Mouse (Mus musculus) liver, embryonic 14.5 days (tissue): ENCODE data around the gene Myt1l. TPM values are rescaled to one million over a fixed set of nuclear protein-coding genes. Genes with fewer than 3 reads are reported as not detected.

ENCODE experiments used
- ATAC-seq: fragments of 200-750 bp; cut with Nextera tagmentation; 2 replicates; pipeline ENCODE4 v1.8.0; 2017; ENCODE audit warnings: moderate number of reproducible peaks, mild to moderate bottlenecking, moderate library complexity; ENCODE audit not compliant: insufficient read depth
- DNase-seq, 3 experiments: peaks; one replicate each; pipeline ENCODE4 v3.0.0-alpha.2; 2012 to 2013; ENCODE audit warnings: low read depth in 3 of 3, low spot score in 3 of 3
- H3K27ac ChIP-seq: fragments of 300-500 bp; sonication (generic); 2 replicates; pipeline ENCODE4 v1.5.1; 2014; ENCODE audit warnings: moderate library complexity, mild to moderate bottlenecking, control low read depth, inconsistent platforms
- H3K27me3 ChIP-seq: fragments of 300-500 bp; sonication (generic); 2 replicates; pipeline ENCODE4 v1.6.1; 2014; ENCODE audit warnings: mild to moderate bottlenecking, low read length, moderate library complexity; ENCODE audit not compliant: control insufficient read depth, insufficient read depth
- H3K36me3 ChIP-seq: fragments of 300-500 bp; sonication (generic); replicated peaks from 2 replicates; pipeline ENCODE4 v1.6.1; 2014; ENCODE audit warnings: low read depth; ENCODE audit not compliant: control insufficient read depth, insufficient read depth
- H3K4me1 ChIP-seq, 2 experiments: fragments of 200-500 bp in 1 of 2; fragments of 300-500 bp in 1 of 2; sonication (generic) in 1 of 2; replicated peaks; 2 replicates each; pipeline ENCODE4 v1.6.1; 2012 to 2014; ENCODE audit warnings: antibody characterized with exemption in 1 of 2, inconsistent platforms in 1 of 2, low read length in 1 of 2; ENCODE audit not compliant: control insufficient read depth in 2 of 2, insufficient read depth in 2 of 2
- H3K4me2 ChIP-seq: fragments of 300-500 bp; sonication (generic); 2 replicates; pipeline ENCODE4 v1.6.1; 2014; ENCODE audit warnings: low read depth, mild to moderate bottlenecking, control low read depth, moderate library complexity
- H3K4me3 ChIP-seq, 2 experiments: fragments of 200-500 bp in 1 of 2; fragments of 300-500 bp in 1 of 2; sonication (generic) in 1 of 2; 2 replicates each; pipeline ENCODE4 v1.5.1; 2012 to 2014; ENCODE audit warnings: low read depth in 2 of 2, low read length in 2 of 2, mild to moderate bottlenecking in 2 of 2, control low read depth in 1 of 2, inconsistent platforms in 1 of 2, moderate library complexity in 1 of 2; ENCODE audit not compliant: insufficient read depth in 1 of 2
- H3K9ac ChIP-seq: fragments of 300-500 bp; sonication (generic); replicated peaks from 2 replicates; pipeline ENCODE4 v1.6.1; 2014; ENCODE audit warnings: mild to moderate bottlenecking, control low read depth, moderate library complexity
- H3K9me3 ChIP-seq: fragments of 300-500 bp; sonication (generic); 2 replicates; pipeline ENCODE4 v1.6.1; 2016; ENCODE audit warnings: low read length, mixed read lengths; ENCODE audit not compliant: control insufficient read depth
- CTCF ChIP-seq: IDR thresholded peaks from 2 replicates; pipeline ENCODE4 v1.5.1; 2016; ENCODE audit warnings: antibody characterized with exemption, low read depth, control low read depth
- EP300 ChIP-seq: IDR thresholded peaks from 2 replicates; pipeline ENCODE4 v1.6.1; 2016; ENCODE audit warnings: antibody characterized with exemption, low read depth
- WGBS: fragments of 180-500 bp; shearing (Covaris S2); extraction: QIAGEN DNeasy Blood & Tissue Kit; methylation state at CpG from one replicate; pipeline ENCODE4 v1.1.7; 2014; ENCODE audit not compliant: insufficient replicate concordance; 5-methylcytosine and 5-hydroxymethylcytosine counted together
- polyA plus RNA-seq, 2 experiments: library from polyadenylated mRNA; depleted of rRNA in 1 of 2; stranded (reverse) in 1 of 2; unstranded in 1 of 2; fragments of >200 nt; fragmentation: Nextera tagmentation in 1 of 2; extraction: Ambion mirVana in 1 of 2; gene quantifications; 2 replicates each; pipeline versions ENCODE4 v1.2.1 to v1.2.3; 2012 to 2014

Gene Myt1l
- polyA plus RNA-seq (2012; rRNA removed) (0.09 TPM in 1 of 2 replicates, not detected in the other), polyA plus RNA-seq (2014; fragmentation: Nextera tagmentation; extraction: Ambion mirVana) (not detected in 2 replicates)

DNA sequence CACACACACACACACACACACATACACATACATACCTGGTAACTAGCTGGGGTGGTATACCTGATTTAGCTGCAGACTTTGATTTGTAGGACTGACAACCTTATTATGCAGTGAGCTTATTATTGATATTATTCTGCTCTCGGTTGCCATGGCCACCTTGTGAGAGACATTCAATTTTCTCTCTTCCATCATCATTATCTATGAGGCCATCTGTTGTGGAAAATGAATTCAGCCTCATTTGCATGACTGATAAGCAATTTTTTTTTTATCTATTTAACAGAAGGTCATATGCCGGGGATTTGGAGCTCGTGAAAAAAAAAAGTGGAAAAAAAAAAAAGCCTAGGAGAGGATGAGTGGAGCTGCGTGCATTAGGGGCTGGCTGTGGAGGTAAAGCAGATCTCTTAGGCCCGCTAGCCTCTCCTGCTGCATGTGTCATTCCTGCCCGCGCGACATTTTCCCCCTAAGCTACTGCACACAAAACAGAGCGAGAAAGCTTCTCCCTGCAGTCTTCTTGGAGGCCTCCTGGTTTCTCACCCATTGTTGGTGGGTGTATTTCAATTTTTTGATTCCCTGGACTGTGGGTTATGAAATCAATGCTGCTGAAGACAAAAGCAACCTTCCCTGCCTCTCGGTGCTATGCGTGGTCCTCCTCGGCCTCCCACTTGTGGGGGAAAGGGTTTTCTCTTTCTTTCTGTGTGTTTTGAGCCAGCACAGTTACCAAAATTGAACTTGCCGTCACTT is at the start of gene Myt1l:
Gene Myt1l (plus strand): TSS at position 354 of the 741 bp plus-strand sequence.
- no peak within 1 kb of the TSS for H3K9ac ChIP-seq
- DNase-seq = no peak
- H3K36me3 ChIP-seq = no peaks in the 10 kb centered on the region
- H3K4me1 ChIP-seq = no peaks in the 10 kb centered on the region
- H3K27me3 ChIP-seq = no peaks in the 10 kb centered on the region; the same call in 1 of the 2 replicates
- no peak within 1 kb of the TSS for H3K4me3 ChIP-seq
- no peak for TF ChIP-seq EP300
- no peak for TF ChIP-seq CTCF
- no peak within 1 kb of the TSS for H3K4me2 ChIP-seq
- WGBS = 33% methylated on average over 13 of the region's 13 CpGs
- H3K9me3 ChIP-seq = no peaks in the 10 kb centered on the region
- no peak for ATAC-seq
- no peak within 1 kb of the TSS for H3K27ac ChIP-seq

DNA sequence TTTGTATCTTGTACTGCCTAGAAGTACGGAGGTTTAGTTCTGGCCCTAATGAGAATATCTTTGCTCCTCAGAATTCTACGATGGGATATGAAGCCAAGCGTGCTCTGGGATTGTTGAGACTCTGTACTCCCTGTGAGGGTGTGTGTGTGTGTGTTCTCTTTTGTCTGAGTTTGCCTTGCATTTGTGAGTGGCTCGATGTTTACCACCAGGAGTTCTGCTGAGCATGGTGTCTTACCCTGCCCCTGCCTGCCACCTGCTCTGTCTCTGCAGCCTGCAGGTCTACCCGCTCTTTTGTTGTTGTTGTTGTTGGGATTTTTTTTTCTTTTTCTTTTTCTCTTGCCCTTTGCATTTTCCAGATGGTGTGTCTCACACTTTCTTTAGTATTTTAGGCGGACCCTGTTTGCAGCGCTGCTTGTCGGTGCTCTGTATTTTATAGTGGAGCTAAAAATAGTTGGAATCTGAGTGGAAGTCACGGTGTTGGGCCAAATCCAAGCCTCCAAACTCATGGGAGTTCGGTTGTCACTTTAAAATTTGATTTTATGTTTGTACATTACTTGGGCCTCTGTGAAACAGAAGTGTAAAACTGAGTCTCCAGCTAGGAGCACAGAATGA is 41.7 kb upstream of the Myt1l start:
- WGBS = 55% methylated on average over 10 of the region's 10 CpGs

DNA sequence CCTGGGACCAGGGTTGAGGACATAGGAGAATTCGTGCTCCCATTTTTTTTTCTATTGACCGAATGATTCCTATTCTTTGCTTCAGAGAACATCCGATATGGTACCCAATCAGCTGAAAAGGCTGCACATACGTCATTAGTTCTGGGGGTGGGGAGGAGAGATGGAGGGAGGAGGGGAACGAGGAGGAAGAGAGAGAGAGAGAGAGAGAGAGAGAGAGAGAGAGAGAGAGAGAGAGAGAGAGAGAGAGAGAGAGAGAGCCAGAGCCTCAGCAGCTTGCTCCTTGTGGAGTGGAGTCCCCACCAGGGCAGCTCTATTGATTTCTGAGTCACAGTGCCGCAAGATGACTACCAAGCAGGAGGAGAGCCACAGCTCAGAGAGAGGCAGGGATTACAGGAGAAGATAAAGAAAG is 1.9 kb upstream of the Myt1l start:
- Histone ChIP-seq H3K4me1 (no peaks in the 10 kb centered on the region), H3K9me3 (no peaks in the 10 kb centered on the region), H3K4me3 (no peak overlapping the region), H3K27me3 (no peaks in the 10 kb centered on the region; the same call in 1 of the 2 replicates), H3K4me2 (no peak overlapping the region), H3K9ac (no peak overlapping the region), H3K27ac (no peak overlapping the region), H3K36me3 (no peaks in the 10 kb centered on the region)
- TF ChIP-seq CTCF = no peak
- TF ChIP-seq EP300 = no peak
- ATAC-seq (no peak), DNase-seq (no peak)
- 8% methylated on average over 6 of the region's 6 CpGs for WGBS

More for the DNA sequence above, 41.7 kb upstream of the Myt1l start:
- DNase-seq (no peak), ATAC-seq (no peak)
- no peaks in the 10 kb centered on the region for H3K36me3 ChIP-seq
- H3K27ac ChIP-seq = no peak overlapping the region
- no peaks in the 10 kb centered on the region for H3K27me3 ChIP-seq
- TF ChIP-seq CTCF = no peak
- H3K9ac ChIP-seq = no peak overlapping the region
- H3K4me1 ChIP-seq = no peaks in the 10 kb centered on the region
- no peak overlapping the region for H3K4me2 ChIP-seq
- no peak overlapping the region for H3K4me3 ChIP-seq
- H3K9me3 ChIP-seq = no peaks in the 10 kb centered on the region

DNA sequence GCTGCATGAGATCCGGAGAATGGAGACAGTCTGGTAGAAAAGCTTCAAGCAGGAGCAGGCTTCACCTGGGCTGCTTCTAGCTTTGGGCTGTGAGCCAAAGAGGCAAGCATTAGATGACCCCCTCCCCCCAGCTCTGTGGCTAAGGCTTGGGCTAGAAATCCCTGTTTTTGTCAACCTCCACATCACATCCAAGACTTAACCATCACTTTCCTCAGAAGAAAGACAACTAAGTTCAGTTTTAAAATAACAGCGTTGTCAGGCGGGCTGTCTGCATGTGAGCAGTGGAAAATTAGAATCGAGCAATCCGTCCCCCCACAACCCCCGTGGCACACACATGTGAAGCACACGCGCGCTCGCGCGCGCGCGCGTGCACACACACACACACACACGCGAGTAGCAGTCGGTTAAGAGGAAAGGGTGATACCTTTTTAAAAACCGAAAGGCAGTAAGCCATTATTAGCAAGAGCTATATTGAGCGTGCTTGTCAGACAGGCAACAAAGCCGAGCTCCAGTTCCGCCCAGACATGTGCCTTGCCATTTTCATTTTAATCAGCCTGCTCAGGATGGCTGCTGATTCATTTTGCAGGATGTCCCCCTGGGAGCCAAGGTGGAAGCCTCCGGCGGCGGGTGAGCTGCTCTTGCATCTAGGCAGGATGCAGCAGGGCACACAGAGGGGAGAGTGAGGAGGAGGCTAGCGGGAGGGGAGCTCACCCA is 979 bp upstream of the Myt1l start:
- no peak overlapping the region for H3K27ac ChIP-seq
- no peaks in the 10 kb centered on the region for H3K9me3 ChIP-seq
- no peak overlapping the region for H3K9ac ChIP-seq
- no peak for ATAC-seq
- H3K36me3 ChIP-seq = no peaks in the 10 kb centered on the region
- no peak for TF ChIP-seq CTCF
- no peaks in the 10 kb centered on the region for H3K4me1 ChIP-seq
- 3% methylated on average over 27 of the region's 27 CpGs for WGBS
- no peak for DNase-seq
- no peaks in the 10 kb centered on the region; the same call in 1 of the 2 replicates for H3K27me3 ChIP-seq
- H3K4me2 ChIP-seq = no peak overlapping the region
- no peak overlapping the region for H3K4me3 ChIP-seq

DNA sequence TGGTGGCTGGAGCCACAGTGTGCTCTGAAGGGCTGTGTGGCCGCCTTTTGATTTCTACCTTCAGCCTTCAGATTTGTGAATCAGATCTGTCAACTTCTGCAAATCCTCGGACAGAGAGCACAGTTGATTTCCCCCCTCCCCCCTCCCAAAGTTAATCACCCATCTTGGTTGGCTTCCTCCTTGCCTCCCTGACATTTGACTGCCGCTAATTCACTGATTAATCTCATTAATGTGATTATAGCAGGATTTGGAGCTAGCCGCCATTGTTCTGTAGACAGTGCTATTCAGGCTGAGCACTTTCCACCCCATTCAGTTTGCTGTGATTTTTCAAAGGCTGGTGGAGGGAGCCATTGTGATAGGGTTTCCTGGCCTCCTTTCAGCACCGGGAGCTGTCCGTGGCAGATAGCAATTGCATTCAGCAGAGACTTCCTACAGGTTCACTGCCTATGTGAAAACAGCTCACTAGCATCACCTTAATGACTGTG is 2.1 kb downstream of the Myt1l start:
- Histone ChIP-seq H3K27ac (no peak overlapping the region), H3K4me3 (no peak overlapping the region), H3K27me3 (peaks cover 4% of the 10 kb centered on the region; the same call in 1 of the 2 replicates), H3K36me3 (no peaks in the 10 kb centered on the region), H3K9ac (no peak overlapping the region), H3K9me3 (no peaks in the 10 kb centered on the region), H3K4me1 (no peaks in the 10 kb centered on the region), H3K4me2 (no peak overlapping the region)
- WGBS = 7% methylated on average over 6 of the region's 6 CpGs
- no peak for DNase-seq
- TF ChIP-seq CTCF (no peak), EP300 (no peak)
- no peak for ATAC-seq
